Mouse (Mus musculus): ENCODE results near the gene Ttc7. TPM values are rescaled to one million over a fixed set of nuclear protein-coding genes. Genes with fewer than 3 reads are reported as not detected.

Ttc7 gene
- polyA plus RNA-seq, 1 experiment from 2014 or later, result 4.6 TPM

- Histone ChIP-seq H3K4me3 (no peak overlapping the region), H3K4me2 (replicated peaks) (no peak overlapping the region), H3K36me3 (no peaks in the 10 kb centered on the region), H3K9me3 (no peaks in the 10 kb centered on the region), H3K27me3 (no peaks in the 10 kb centered on the region), H3K4me1 (no peaks in the 10 kb centered on the region), H3K9ac (replicated peaks) (no peak overlapping the region), H3K27ac (replicated peaks) (no peak overlapping the region)
- ATAC-seq (ENCODE audit: low FRiP score, low read depth), result no peak
- WGBS, result 85% methylated on average over 8 of the region's 8 CpGs
These were observed 24.1 kb downstream of the Ttc7 start for GRCm38 (mm10) chr17:87306746-87307145.

GRCm38 (mm10) chr17:87309073-87309788, 26.5 kb downstream of the Ttc7 start:
- no peak for ATAC-seq (ENCODE audit: low FRiP score, low read depth)
- 84% methylated on average over 12 of the region's 12 CpGs for WGBS
- H3K27ac ChIP-seq (replicated peaks), result no peak overlapping the region

DNA sequence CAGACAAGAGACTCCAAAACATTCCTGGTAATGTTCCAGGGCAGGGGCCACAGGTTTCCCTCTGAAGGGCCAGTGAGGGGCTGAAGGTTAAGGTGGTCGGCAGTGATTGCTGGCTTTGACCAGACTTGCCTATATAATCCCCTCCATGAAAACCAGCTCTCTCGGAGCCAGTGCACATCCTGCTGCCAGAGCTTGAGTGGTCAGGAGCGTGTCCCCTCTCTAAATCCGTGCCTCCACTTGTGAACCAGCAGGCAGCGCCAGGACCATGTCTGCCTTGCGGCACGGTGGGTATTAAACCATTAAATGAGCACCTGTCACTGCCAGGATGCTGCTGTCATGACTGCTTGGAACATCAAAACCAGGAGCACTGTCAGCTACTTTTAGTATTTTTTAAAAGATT, 27.8 kb downstream of the Ttc7 start:
- Histone ChIP-seq H3K4me1 (0 out of 2 replicates have a peak, but pooled peaks cover 8% of the 10 kb centered on the region), H3K4me3 (no peak overlapping the region), H3K9me3 (no peaks in the 10 kb centered on the region), H3K4me2 (replicated peaks) (no peak overlapping the region), H3K9ac (replicated peaks) (no peak overlapping the region), H3K27me3 (peaks cover 10% of the 10 kb centered on the region; the same call in 1 of the 2 replicates), H3K27ac (replicated peaks) (no peak overlapping the region), H3K36me3 (no peaks in the 10 kb centered on the region)
- whole genome bisulfite sequencing, result 77% methylated on average over 7 of the region's 7 CpGs
- no peak for ATAC-seq (ENCODE audit: low FRiP score, low read depth)

More at GRCm38 (mm10) chr17:87309073-87309788, 26.5 kb downstream of the Ttc7 start:
- Histone ChIP-seq H3K27me3 (peaks cover 7% of the 10 kb centered on the region; the same call in 1 of the 2 replicates), H3K4me1 (no peaks in the 10 kb centered on the region), H3K4me3 (no peak overlapping the region), H3K36me3 (no peaks in the 10 kb centered on the region), H3K9ac (replicated peaks) (no peak overlapping the region), H3K9me3 (no peaks in the 10 kb centered on the region), H3K4me2 (replicated peaks) (no peak overlapping the region)

DNA sequence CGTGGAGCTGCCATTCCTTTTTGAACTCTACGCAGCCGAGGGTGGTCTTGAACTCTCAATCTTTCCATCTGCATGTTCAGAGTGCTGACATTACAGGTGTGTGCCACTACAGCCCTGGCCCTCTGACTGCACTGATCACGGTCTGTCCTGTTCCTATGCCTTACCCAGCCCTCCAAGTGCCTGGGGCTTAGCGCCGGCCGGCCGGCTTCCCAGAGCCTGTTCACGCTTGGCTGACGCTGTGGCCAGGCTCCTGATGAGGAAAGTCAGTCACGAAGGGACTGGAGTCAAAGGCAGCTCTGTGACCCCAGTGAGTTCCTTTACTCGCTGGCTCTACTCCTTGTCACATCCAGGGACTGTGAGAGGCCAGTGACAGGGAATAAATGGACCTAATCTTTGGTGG, 29.7 kb downstream of the Ttc7 start:
- H3K9ac ChIP-seq (replicated peaks), result no peak overlapping the region
- H3K4me3 ChIP-seq, result no peak overlapping the region
- H3K9me3 ChIP-seq, result no peaks in the 10 kb centered on the region
- 26% methylated on average over 12 of the region's 12 CpGs for WGBS
- H3K27me3 ChIP-seq, result peaks cover 10% of the 10 kb centered on the region; the same call in 1 of the 2 replicates
- ATAC-seq (ENCODE audit: low FRiP score, low read depth), result no peak
- no peak overlapping the region for H3K4me2 ChIP-seq (replicated peaks)
- H3K27ac ChIP-seq (replicated peaks), result no peak overlapping the region
- 0 out of 2 replicates have a peak, but pooled peaks cover 8% of the 10 kb centered on the region for H3K4me1 ChIP-seq
- H3K36me3 ChIP-seq, result no peaks in the 10 kb centered on the region

GRCm38 (mm10) chr17:87312924-87313870, 30.5 kb downstream of the Ttc7 start:
- 64% methylated on average over 18 of the region's 18 CpGs for WGBS
- H3K27ac ChIP-seq (replicated peaks), result no peak overlapping the region

DNA sequence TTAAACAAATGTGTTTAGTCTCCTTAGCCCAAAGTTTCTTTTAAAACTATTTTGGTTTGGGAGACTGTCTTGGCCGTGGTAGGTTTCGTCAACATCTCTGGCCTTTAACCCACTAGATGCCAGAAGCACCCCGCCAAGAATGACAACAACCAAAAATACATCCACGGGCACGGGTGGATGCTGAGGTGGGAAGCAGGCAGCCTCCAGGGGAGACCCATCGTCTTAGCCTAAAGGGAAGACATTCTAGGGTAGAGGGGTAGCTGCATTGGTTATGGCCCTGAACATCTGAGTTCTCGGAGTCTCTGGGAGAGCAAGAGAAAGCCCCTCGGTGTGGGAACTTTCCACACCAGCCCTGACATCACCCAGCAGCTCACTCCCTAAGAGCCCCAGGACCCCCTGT, 31.4 kb downstream of the Ttc7 start:
- 84% methylated on average over 8 of the region's 8 CpGs for WGBS
- H3K4me2 ChIP-seq (replicated peaks), result no peak overlapping the region
- H3K9me3 ChIP-seq, result no peaks in the 10 kb centered on the region
- H3K4me3 ChIP-seq, result no peak overlapping the region
- no peak overlapping the region for H3K27ac ChIP-seq (replicated peaks)
- 0 out of 2 replicates have a peak, but pooled peaks cover 8% of the 10 kb centered on the region for H3K4me1 ChIP-seq
- H3K9ac ChIP-seq (replicated peaks), result no peak overlapping the region
- peaks cover 10% of the 10 kb centered on the region; the same call in 1 of the 2 replicates for H3K27me3 ChIP-seq
- no peak for ATAC-seq (ENCODE audit: low FRiP score, low read depth)
- H3K36me3 ChIP-seq, result no peaks in the 10 kb centered on the region

More at GRCm38 (mm10) chr17:87312924-87313870, 30.5 kb downstream of the Ttc7 start:
- Histone ChIP-seq H3K9me3 (no peaks in the 10 kb centered on the region), H3K4me2 (replicated peaks) (no peak overlapping the region), H3K9ac (replicated peaks) (no peak overlapping the region), H3K4me3 (no peak overlapping the region), H3K27me3 (peaks cover 10% of the 10 kb centered on the region; the same call in 1 of the 2 replicates), H3K36me3 (no peaks in the 10 kb centered on the region), H3K4me1 (0 out of 2 replicates have a peak, but pooled peaks cover 8% of the 10 kb centered on the region)
- no peak for ATAC-seq (ENCODE audit: low FRiP score, low read depth)

DNA sequence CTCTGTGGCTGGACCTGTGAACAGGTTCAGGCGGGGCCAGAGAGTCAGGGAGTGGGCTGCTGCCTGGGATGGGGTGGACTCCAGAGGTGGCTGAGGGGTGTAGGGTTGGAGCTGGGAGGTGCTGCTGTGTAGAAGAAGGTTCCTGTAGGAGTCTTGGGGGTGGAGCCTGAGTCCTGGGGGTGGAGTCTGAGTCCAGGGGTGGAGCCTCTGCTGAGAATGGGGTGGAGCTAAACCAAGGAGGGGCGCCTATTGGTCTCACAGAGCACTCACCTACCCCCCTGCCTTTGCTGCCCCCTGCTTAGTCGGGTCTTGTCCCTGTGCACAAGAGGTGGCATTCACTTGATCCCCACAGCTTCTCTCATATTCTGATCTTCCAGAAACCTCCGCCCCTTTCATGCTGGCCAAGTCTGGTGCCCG, 31.9 kb downstream of the Ttc7 start:
- Histone ChIP-seq H3K27me3 (peaks cover 10% of the 10 kb centered on the region; the same call in 1 of the 2 replicates), H3K9me3 (no peaks in the 10 kb centered on the region), H3K4me3 (no peak overlapping the region), H3K27ac (replicated peaks) (no peak overlapping the region), H3K9ac (replicated peaks) (no peak overlapping the region), H3K36me3 (no peaks in the 10 kb centered on the region), H3K4me1 (0 out of 2 replicates have a peak, but pooled peaks cover 8% of the 10 kb centered on the region), H3K4me2 (replicated peaks) (0 out of 2 replicates have a peak overlapping the region, but pooled peaks have one; percentile 14)
- 54% methylated on average over 4 of the region's 5 CpGs for WGBS
- ATAC-seq (ENCODE audit: low FRiP score, low read depth), result peak; percentile 59

DNA sequence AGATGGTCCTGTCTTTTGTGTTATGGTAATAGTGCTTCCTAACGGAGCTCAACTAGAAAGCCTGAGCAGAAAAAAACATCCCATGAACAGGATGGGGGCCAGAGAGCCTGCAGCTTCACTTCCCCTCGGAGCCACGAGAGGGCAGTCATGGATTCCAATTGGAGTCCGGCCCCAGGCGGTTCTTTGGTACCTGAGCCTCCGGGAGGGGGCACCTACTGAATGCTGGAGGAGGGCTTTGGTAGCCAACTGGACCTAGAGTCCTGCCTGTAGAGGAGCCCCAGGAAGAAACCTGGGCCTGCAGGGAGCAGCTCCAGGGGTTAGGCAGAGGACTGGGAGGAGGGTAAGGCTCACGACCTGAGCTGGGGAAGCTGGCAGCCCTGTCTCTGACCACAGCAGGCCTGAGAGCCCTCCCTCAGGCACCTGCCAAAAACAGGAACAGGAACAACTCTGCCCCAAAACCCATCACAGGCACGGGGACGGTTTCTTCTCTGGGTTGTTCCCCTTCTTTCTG, 32.4 kb downstream of the Ttc7 start:
- peak; percentile 74 for ATAC-seq (ENCODE audit: low FRiP score, low read depth)
- Histone ChIP-seq H3K4me3 (no peak overlapping the region), H3K36me3 (no peaks in the 10 kb centered on the region), H3K9me3 (no peaks in the 10 kb centered on the region), H3K4me2 (replicated peaks) (peak overlapping the region; percentile 14; the same call in 1 of the 2 replicates), H3K9ac (replicated peaks) (no peak overlapping the region), H3K4me1 (0 out of 2 replicates have a peak, but pooled peaks cover 8% of the 10 kb centered on the region), H3K27ac (replicated peaks) (no peak overlapping the region), H3K27me3 (peaks cover 10% of the 10 kb centered on the region; the same call in 1 of the 2 replicates)
- 8% methylated on average over 9 of the region's 9 CpGs for WGBS

- H3K27ac ChIP-seq (replicated peaks), result no peak overlapping the region
- no peaks in the 10 kb centered on the region for H3K9me3 ChIP-seq
- 81% methylated on average over 23 of the region's 23 CpGs for WGBS
- H3K4me3 ChIP-seq, result no peak overlapping the region
- 0 out of 2 replicates have a peak, but pooled peaks cover 8% of the 10 kb centered on the region for H3K4me1 ChIP-seq
- peaks cover 13% of the 10 kb centered on the region; the same call in 1 of the 2 replicates for H3K27me3 ChIP-seq
- no peaks in the 10 kb centered on the region for H3K36me3 ChIP-seq
- no peak overlapping the region for H3K9ac ChIP-seq (replicated peaks)
- no peak overlapping the region for H3K4me2 ChIP-seq (replicated peaks)
- ATAC-seq (ENCODE audit: low FRiP score, low read depth), result no peak
These were observed 33.4 kb downstream of the Ttc7 start for GRCm38 (mm10) chr17:87315891-87316763.

DNA sequence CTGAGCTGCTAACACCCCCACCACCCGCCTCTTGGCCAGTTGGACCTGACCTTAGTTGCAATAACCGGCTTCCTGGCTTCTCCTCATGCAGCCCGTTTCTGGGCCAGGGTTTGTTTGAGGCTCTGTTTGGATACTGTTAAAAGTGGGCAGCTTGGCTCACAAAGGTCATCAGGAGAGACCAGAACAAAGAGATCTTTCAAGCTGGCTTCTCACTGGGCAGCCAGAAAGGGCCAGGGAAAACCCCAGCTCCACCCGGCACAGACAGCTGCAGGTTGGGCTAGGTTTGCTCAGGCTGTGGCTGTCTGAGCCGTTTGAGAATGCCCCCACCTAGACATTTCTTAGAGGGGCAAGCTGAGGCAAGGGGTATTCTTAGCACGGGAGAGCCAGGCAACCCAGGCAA, 34.6 kb downstream of the Ttc7 start:
- ATAC-seq (ENCODE audit: low FRiP score, low read depth), result no peak
- Histone ChIP-seq H3K27ac (replicated peaks) (no peak overlapping the region), H3K9me3 (peaks cover 6% of the 10 kb centered on the region; the same call in 1 of the 2 replicates), H3K4me3 (no peak overlapping the region), H3K4me1 (0 out of 2 replicates have a peak, but pooled peaks cover 8% of the 10 kb centered on the region), H3K9ac (replicated peaks) (no peak overlapping the region), H3K36me3 (no peaks in the 10 kb centered on the region), H3K27me3 (peaks cover 13% of the 10 kb centered on the region; the same call in 1 of the 2 replicates), H3K4me2 (replicated peaks) (no peak overlapping the region)
- WGBS, result 35% methylated on average over 6 of the region's 6 CpGs

DNA sequence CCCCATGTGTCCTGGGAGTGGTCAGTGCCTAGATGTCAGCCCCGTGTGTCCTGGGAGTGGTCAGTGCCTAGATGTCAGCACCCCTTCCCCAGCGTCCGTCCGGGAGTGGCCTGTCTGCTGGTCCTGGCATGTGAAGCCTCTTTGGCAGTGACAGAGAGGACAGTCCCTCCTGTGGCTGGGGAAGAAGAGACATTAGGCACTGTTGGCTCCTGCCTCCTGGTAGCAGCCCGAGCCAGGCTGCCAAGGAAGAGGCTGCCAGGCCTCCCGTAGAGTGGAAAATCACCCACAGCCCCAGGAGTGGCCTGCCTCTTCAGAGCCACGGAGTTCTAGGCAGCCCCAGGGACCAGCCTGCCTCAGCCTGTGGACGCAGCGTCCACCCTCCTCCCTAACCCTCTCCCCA, 35.3 kb downstream of the Ttc7 start:
- 0 out of 2 replicates have a peak, but pooled peaks cover 8% of the 10 kb centered on the region for H3K4me1 ChIP-seq
- no peaks in the 10 kb centered on the region for H3K36me3 ChIP-seq
- H3K9me3 ChIP-seq, result peaks cover 6% of the 10 kb centered on the region; the same call in 1 of the 2 replicates
- H3K9ac ChIP-seq (replicated peaks), result no peak overlapping the region
- no peak overlapping the region for H3K27ac ChIP-seq (replicated peaks)
- H3K4me2 ChIP-seq (replicated peaks), result no peak overlapping the region
- peaks cover 13% of the 10 kb centered on the region; the same call in 1 of the 2 replicates for H3K27me3 ChIP-seq
- H3K4me3 ChIP-seq, result no peak overlapping the region
- no peak for ATAC-seq (ENCODE audit: low FRiP score, low read depth)
- WGBS, result 73% methylated on average over 9 of the region's 9 CpGs
